Mouse (Mus musculus) right cerebral cortex, postnatal 25 days (tissue): ENCODE measurements around the gene Pigr.

ENCODE experiments used
- DNase-seq: peaks from one replicate; pipeline ENCODE4 v3.0.0; 2022

Pigr gene

GRCm38 (mm10) chr1:130826448-130826847 lies at the start of gene Pigr:
Gene Pigr (plus strand): TSS chr1:130826684.
- DNase-seq = no peak

GRCm38 (mm10) chr1:130779867-130780266 lies 46.6 kb upstream of the Pigr start:
- no peak for DNase-seq

GRCm38 (mm10) chr1:130784054-130784453 lies 42.4 kb upstream of the Pigr start:
- DNase-seq = no peak

GRCm38 (mm10) chr1:130787001-130787400 lies 39.5 kb upstream of the Pigr start:
- DNase-seq = no peak

- DNase-seq = no peak
Observed at GRCm38 (mm10) chr1:130789512-130790451, 36.7 kb upstream of the Pigr start.

- no peak for DNase-seq
Observed at GRCm38 (mm10) chr1:130795331-130795730, 31.2 kb upstream of the Pigr start.

GRCm38 (mm10) chr1:130796967-130797684 lies 29.4 kb upstream of the Pigr start:
- DNase-seq = peak; percentile 28

GRCm38 (mm10) chr1:130798037-130798436 lies 28.4 kb upstream of the Pigr start:
- DNase-seq = no peak

- DNase-seq = no peak
Observed at GRCm38 (mm10) chr1:130798551-130798950, 27.9 kb upstream of the Pigr start.

- DNase-seq = no peak
Observed at GRCm38 (mm10) chr1:130799399-130799798, 27.1 kb upstream of the Pigr start.

GRCm38 (mm10) chr1:130800602-130801001 lies 25.9 kb upstream of the Pigr start, which contains the start of gene Fcamr:
Gene Fcamr (plus strand): TSS chr1:130800902.
- no peak for DNase-seq

- DNase-seq = no peak
Observed at GRCm38 (mm10) chr1:130801511-130801910, 25.0 kb upstream of the Pigr start.

GRCm38 (mm10) chr1:130802976-130803375 lies 23.5 kb upstream of the Pigr start:
- DNase-seq = no peak

- DNase-seq = no peak
Observed at GRCm38 (mm10) chr1:130804279-130804678, 22.2 kb upstream of the Pigr start.

- DNase-seq = no peak
Observed at GRCm38 (mm10) chr1:130810906-130811305, 15.6 kb upstream of the Pigr start.

- no peak for DNase-seq
Observed at GRCm38 (mm10) chr1:130811316-130811715, 15.2 kb upstream of the Pigr start.

GRCm38 (mm10) chr1:130819737-130820136 lies 6.7 kb upstream of the Pigr start:
- no peak for DNase-seq

- DNase-seq = no peak
Observed at GRCm38 (mm10) chr1:130820316-130821148, 6.0 kb upstream of the Pigr start.

GRCm38 (mm10) chr1:130821149-130821471 lies 5.4 kb upstream of the Pigr start:
- no peak for DNase-seq

GRCm38 (mm10) chr1:130821911-130822625 lies 4.4 kb upstream of the Pigr start:
- DNase-seq = no peak

GRCm38 (mm10) chr1:130828656-130829055 lies 2.2 kb downstream of the Pigr start:
- DNase-seq = no peak
